Mouse (Mus musculus) myocyte (in vitro differentiated cells): ENCODE data around the gene Mical2.

Experiments used
- CEBPB ChIP-seq: IDR thresholded peaks from 2 replicates; pipeline ENCODE4 v1.6.1; 2011; ENCODE audit warnings: mild to moderate bottlenecking, moderate library complexity; ENCODE audit not compliant: poor library complexity, insufficient read depth, severe bottlenecking
- E2F4 ChIP-seq: IDR thresholded peaks from one replicate; pipeline ENCODE4 v1.6.1; 2011; ENCODE audit warnings: mild to moderate bottlenecking, control low read depth, moderate library complexity; ENCODE audit not compliant: insufficient read depth
- MAX ChIP-seq: IDR thresholded peaks from one replicate; pipeline ENCODE4 v1.6.1; 2011; ENCODE audit warnings: low read depth, mild to moderate bottlenecking, control low read depth
- MYOD1 ChIP-seq, 3 experiments: IDR thresholded peaks; one replicate each; pipeline ENCODE4 v1.6.1; 2011; ENCODE audit warnings: control low read depth in 2 of 3, low read depth in 2 of 3, mild to moderate bottlenecking in 2 of 3, moderate library complexity in 1 of 3; ENCODE audit not compliant: insufficient read length in 2 of 3, control insufficient read depth in 1 of 3
- MYOG ChIP-seq, 3 experiments: IDR thresholded peaks; one replicate each; pipeline ENCODE4 v1.6.1; 2011; ENCODE audit warnings: control low read depth in 2 of 3, low read depth in 2 of 3, mild to moderate bottlenecking in 2 of 3; ENCODE audit not compliant: insufficient read length in 2 of 3, control insufficient read depth in 1 of 3, insufficient read depth in 1 of 3
- POLR2A ChIP-seq: IDR thresholded peaks from one replicate; pipeline ENCODE4 v1.6.1; 2011; ENCODE audit warnings: low read depth, mild to moderate bottlenecking, control low read depth, moderate library complexity; ENCODE audit not compliant: insufficient read length
- POLR2AphosphoS2 ChIP-seq: IDR thresholded peaks from one replicate; pipeline ENCODE4 v1.6.1; 2011; ENCODE audit warnings: low read depth, control low read depth; ENCODE audit not compliant: insufficient read length
- SRF ChIP-seq: IDR thresholded peaks from one replicate; pipeline ENCODE4 v1.6.1; 2011; ENCODE audit warnings: low read depth; ENCODE audit not compliant: control insufficient read depth, insufficient read length
- TCF12 ChIP-seq: IDR thresholded peaks from one replicate; pipeline ENCODE4 v1.6.1; 2011; ENCODE audit warnings: mild to moderate bottlenecking, control low read depth; ENCODE audit not compliant: poor library complexity, insufficient read depth, severe bottlenecking
- TCF3 ChIP-seq: IDR thresholded peaks from one replicate; pipeline ENCODE4 v1.6.1; 2011; ENCODE audit warnings: low read depth, control low read depth; ENCODE audit not compliant: insufficient read length
- USF1 ChIP-seq: IDR thresholded peaks from one replicate; pipeline ENCODE4 v1.6.1; 2011; ENCODE audit warnings: low read depth, mild to moderate bottlenecking, control low read depth, moderate library complexity

DNA sequence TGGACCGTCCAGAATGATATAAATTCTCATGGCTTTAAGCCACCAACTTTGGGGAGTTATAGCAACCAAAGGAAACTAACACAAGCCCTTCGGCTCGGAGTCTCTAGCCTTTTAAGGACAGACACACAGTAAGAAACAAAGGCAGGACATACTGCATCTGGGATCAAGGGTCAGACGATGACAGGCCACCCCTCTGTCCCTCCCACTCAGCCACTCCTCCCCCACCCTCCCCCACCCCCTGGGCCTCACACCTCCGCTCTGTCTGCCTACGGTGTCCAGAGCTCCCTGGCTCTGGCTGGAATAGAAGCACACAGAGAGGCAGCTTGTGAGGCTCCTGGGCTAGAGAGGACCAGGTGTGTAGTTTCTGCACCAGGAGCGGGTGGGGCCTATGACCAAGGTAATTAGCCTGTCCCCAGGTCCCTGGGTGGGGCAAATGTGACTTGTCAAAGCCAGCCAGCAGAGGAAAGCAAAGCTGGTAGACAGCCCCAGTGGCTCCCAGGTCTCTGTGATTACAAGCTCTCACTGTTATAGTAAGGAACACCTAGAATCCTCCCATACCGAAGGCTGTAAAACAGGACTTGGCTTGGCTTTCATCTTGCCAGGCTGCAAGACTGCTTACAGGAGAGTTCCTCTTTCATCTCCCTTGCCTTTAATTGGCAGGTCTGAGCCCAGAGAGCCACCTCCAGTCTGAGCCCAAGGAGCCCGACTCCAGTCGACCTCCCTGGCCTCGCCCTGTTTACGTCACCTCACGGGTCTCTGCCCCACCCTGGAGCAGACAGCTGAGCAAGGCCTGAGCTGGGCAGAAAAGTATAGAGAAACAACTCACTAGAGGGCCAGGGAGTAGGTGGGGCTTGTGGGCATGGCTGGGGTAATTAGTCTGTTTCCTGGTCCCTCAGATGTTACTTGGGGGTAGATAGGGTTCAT lies 37.9 kb upstream of the Mical2 start:
- no peak for TF ChIP-seq CEBPB
- no peak for TF ChIP-seq TCF12
- TF ChIP-seq USF1 = no peak
- no peak for TF ChIP-seq POLR2A
- TF ChIP-seq POLR2AphosphoS2 = no peak
- TF ChIP-seq MYOD1 (IDR thresholded peaks at IDR 0.05; ENCODE audit: control insufficient read depth in 1 of 3, insufficient read length in 2 of 3, low read depth in 2 of 3) = peak in 2 of 3 experiments; percentile 25 to 51
- no peak for TF ChIP-seq E2F4
- peak in 1 of 3 experiments; percentile 56 for TF ChIP-seq MYOG (IDR thresholded peaks at IDR 0.05; ENCODE audit: control insufficient read depth in 1 of 3, insufficient read depth in 1 of 3, insufficient read length in 2 of 3, low read depth in 2 of 3)
- TF ChIP-seq TCF3 = no peak
- no peak for TF ChIP-seq MAX
- no peak for TF ChIP-seq SRF
